Mouse (Mus musculus): ENCODE data around the gene 1500015O10Rik.

The 1500015O10Rik gene

GRCm38 (mm10) chr1:43774126-43774525 lies 43.7 kb downstream of the 1500015O10Rik start:
- no peak for DNase-seq (ENCODE audit: low read depth)

- no peak for DNase-seq (ENCODE audit: low read depth)
These were observed 45.7 kb downstream of the 1500015O10Rik start for GRCm38 (mm10) chr1:43776106-43776505.

DNA sequence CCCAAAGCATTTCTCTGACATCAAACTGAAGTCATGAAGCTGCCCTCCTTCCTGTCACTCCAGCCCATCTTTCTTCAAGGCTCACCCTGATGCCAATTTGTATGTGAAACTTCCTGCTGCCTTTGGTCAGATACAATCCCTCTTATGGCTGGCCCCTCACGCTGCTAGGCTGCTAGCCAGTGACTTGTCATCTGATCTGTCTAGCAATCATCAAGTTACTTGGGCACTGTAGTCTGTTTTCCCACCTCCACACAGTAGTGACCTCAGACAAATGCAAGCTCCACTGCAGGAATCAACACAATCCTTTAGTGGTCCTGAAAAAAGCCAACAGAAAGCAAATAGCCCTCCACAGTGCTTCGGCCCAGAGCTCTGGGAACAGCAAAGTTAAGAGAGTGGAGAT lies 50.8 kb downstream of the 1500015O10Rik start:
- DNase-seq (ENCODE audit: low read depth): no peak

DNA sequence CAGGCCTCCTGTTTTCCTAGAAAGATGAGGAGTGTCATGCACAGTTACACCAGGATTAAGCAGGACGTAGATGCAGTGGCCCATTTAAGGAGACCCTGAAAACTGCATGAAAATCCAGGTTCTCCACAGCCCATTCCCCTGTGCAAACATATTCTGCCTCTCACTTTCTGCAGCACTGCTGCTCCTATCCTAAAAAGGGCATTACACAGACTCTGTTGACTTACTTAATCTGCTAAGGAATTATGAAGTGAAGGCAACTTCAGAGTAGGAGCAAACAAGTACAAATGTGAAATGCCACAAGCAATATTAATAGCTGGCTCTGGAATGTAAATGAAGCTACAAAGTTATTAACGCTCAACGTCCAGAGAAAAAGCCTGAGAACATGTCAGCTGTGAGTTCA lies 51.3 kb downstream of the 1500015O10Rik start:
- DNase-seq (ENCODE audit: low read depth): no peak

DNA sequence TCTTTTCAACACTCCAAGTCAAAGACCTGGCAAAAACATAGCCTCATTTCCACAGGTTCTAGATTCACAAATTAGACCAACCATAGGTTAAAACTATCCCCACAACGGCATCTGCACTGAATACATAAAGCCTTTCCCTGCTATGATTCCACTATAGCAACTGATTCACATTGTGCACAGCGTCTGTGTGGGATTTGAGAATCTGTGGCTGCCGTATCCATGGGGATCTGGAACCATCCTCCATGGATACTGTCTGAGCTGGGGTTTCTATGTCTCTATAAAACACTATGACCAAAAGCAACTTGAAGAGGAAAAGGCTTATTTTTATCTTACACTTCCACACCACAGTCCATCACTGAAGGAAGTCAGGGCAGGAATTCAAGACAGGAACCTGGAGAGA lies 52.3 kb downstream of the 1500015O10Rik start:
- no peak for DNase-seq (ENCODE audit: low read depth)

DNA sequence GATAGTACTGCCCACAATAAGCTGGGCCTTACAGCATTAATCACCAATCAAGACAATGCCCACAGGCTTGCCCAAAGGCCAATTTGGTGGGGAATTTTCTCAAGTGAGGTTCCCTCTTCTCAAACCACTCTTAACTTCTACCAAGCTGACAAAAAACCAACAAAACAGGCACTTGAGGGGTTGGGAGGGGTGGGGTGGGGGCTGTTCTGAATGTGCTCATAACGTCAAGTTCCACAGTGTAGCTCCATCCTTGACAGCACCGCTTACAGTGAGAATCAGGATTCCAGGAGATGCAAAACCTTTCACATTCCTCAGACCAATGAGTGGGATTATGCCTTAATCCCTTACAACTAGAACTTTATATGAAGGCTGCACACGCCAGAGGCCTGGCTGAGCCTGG lies 52.8 kb downstream of the 1500015O10Rik start:
- no peak for DNase-seq (ENCODE audit: low read depth)

DNA sequence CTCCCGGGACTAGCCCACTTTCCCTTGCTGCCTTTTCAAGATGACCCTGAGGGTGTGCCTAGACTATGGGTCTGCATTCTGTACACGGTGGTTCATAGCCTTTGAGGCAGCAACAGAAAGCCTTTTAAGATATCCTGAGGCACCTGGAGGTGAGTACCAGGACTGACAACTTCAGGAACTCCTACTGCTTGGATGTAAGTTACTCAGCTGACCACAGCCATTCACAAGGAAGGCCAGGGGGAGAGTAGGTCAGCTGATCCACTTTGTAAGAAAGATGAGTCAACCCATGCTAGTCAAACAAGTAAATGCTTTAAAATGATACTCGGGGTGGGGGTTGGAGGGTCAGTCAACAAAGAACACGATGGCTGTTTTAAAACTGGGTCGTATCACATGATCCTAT lies 54.9 kb downstream of the 1500015O10Rik start:
- no peak for DNase-seq (ENCODE audit: low read depth)

DNA sequence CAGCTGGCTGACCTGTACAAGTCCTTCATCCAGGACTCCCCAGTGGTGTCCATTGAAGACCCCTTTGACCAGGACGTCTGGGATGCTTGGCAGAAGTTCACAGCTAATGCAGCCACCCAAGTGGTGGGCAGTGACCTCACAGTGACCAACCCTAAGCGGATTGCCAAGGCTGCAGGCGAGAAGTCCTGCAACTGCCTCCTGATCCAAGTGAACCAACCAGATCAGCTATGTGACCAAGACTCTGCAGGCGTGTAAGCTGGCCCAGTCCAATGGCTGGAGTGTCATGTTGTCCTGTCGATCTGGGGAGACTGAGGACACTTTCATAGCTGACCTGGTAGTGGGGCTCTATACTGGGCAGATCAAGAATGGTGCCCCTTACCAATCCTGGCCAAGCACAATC lies 56.3 kb downstream of the 1500015O10Rik start:
- DNase-seq (ENCODE audit: low read depth): no peak

DNA sequence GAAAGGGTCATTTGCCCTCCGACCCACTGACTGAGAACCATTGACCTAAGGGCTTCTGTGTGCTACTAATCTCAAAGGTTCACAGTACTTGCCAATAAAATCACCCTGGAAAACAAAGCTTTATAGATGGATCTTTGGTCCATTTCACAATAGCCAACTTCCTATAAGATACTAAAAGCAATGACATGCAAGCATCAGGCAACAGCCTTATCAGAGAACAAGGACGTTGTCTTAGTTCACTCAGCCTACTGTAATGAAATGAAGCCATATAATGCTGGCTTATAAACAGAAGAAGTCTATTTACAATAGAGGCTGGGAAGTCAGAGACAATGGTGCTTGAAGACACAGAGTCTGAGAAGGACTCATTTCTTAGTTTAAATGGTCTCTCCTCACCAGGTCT lies 59.4 kb downstream of the 1500015O10Rik start:
- DNase-seq (ENCODE audit: low read depth): no peak
